Mouse (Mus musculus) embryonic facial prominence, embryonic 12.5 days (tissue): ENCODE data around the gene Nsd2. TPM values are rescaled to one million over a fixed set of nuclear protein-coding genes. Genes with fewer than 3 reads are reported as not detected.

ENCODE experiments used
- ATAC-seq: fragments of 200-750 bp; cut with Nextera tagmentation; 2 replicates; pipeline ENCODE4 v1.8.0; 2017; ENCODE audit not compliant: insufficient number of reproducible peaks, insufficient read depth, low FRiP score, low TSS enrichment
- H3K27ac ChIP-seq: fragments of 300-500 bp; sonication (generic); 2 replicates; pipeline ENCODE4 v1.5.1; 2016; ENCODE audit warnings: mild to moderate bottlenecking
- H3K27me3 ChIP-seq: fragments of 300-500 bp; sonication (generic); 2 replicates; pipeline ENCODE4 v1.6.1; 2016; ENCODE audit warnings: mild to moderate bottlenecking, moderate library complexity
- H3K36me3 ChIP-seq: fragments of 300-500 bp; sonication (generic); 2 replicates; pipeline ENCODE4 v1.6.1; 2016; ENCODE audit warnings: mild to moderate bottlenecking
- H3K4me1 ChIP-seq: fragments of 300-500 bp; sonication (generic); 2 replicates; pipeline ENCODE4 v1.6.1; 2016
- H3K4me2 ChIP-seq: fragments of 300-500 bp; sonication (generic); replicated peaks from 2 replicates; pipeline ENCODE4 v1.6.1; 2016; ENCODE audit warnings: mild to moderate bottlenecking, moderate library complexity
- H3K4me3 ChIP-seq: fragments of 300-500 bp; sonication (generic); 2 replicates; pipeline ENCODE4 v1.5.1; 2016; ENCODE audit warnings: mild to moderate bottlenecking
- H3K9ac ChIP-seq: fragments of 300-500 bp; sonication (generic); 2 replicates; pipeline ENCODE4 v1.6.1; 2016; ENCODE audit warnings: mild to moderate bottlenecking, moderate library complexity
- H3K9me3 ChIP-seq: fragments of 300-500 bp; sonication (generic); 2 replicates; pipeline ENCODE4 v1.6.1; 2016; ENCODE audit warnings: mild to moderate bottlenecking, moderate library complexity
- WGBS: fragments of 180-500 bp; shearing (Covaris S2); methylation state at CpG from one replicate; pipeline ENCODE4 v1.1.7; 2016; 5-methylcytosine and 5-hydroxymethylcytosine counted together
- polyA plus RNA-seq: library from polyadenylated mRNA; unstranded; fragments of >200 nt; fragmentation: Nextera tagmentation; extraction: Ambion mirVana; gene quantifications from 2 replicates; pipeline ENCODE4 v1.2.1, GENCODE M21; 2016

The Nsd2 gene
- polyA plus RNA-seq, 1 experiment from 2014 or later, result 64.0 TPM

- no peak for ATAC-seq
- no peaks in the 10 kb centered on the region for H3K27me3 ChIP-seq
- H3K36me3 ChIP-seq, result peaks cover 39% of the 10 kb centered on the region
- no peak overlapping the region for H3K4me3 ChIP-seq
- no peak overlapping the region for H3K4me2 ChIP-seq
- no peak overlapping the region for H3K27ac ChIP-seq
- no peaks in the 10 kb centered on the region for H3K4me1 ChIP-seq
- 94% methylated on average over 1 of the region's 1 CpGs for WGBS
- H3K9me3 ChIP-seq, result no peaks in the 10 kb centered on the region
- no peak overlapping the region for H3K9ac ChIP-seq
These were observed 32.6 kb downstream of the Nsd2 start for GRCm38 (mm10) chr5:33853086-33853485.

- ATAC-seq, result no peak
- Histone ChIP-seq H3K4me1 (no peaks in the 10 kb centered on the region), H3K4me3 (no peak overlapping the region), H3K27me3 (no peaks in the 10 kb centered on the region), H3K4me2 (no peak overlapping the region), H3K9ac (no peak overlapping the region), H3K9me3 (no peaks in the 10 kb centered on the region), H3K27ac (no peak overlapping the region), H3K36me3 (peaks cover 44% of the 10 kb centered on the region)
- WGBS, result 77% methylated on average over 2 of the region's 2 CpGs
These were observed 33.5 kb downstream of the Nsd2 start for GRCm38 (mm10) chr5:33854019-33854418.

- ATAC-seq, result no peak
- H3K4me2 ChIP-seq, result no peak overlapping the region
- no peak overlapping the region for H3K9ac ChIP-seq
- no peak overlapping the region for H3K27ac ChIP-seq
- no peaks in the 10 kb centered on the region for H3K27me3 ChIP-seq
- H3K9me3 ChIP-seq, result no peaks in the 10 kb centered on the region
- no peaks in the 10 kb centered on the region for H3K4me1 ChIP-seq
- peaks cover 63% of the 10 kb centered on the region for H3K36me3 ChIP-seq
- H3K4me3 ChIP-seq, result no peak overlapping the region
These were observed 37.2 kb downstream of the Nsd2 start for GRCm38 (mm10) chr5:33857693-33858092.

GRCm38 (mm10) chr5:33875472-33875871 lies 54.9 kb downstream of the Nsd2 start:
- H3K27ac ChIP-seq, result no peak overlapping the region
- H3K9ac ChIP-seq, result no peak overlapping the region
- peaks cover 50% of the 10 kb centered on the region for H3K36me3 ChIP-seq
- no peaks in the 10 kb centered on the region for H3K4me1 ChIP-seq
- no peaks in the 10 kb centered on the region for H3K27me3 ChIP-seq
- no peak overlapping the region for H3K4me3 ChIP-seq
- no peak overlapping the region for H3K4me2 ChIP-seq
- ATAC-seq, result no peak
- no peaks in the 10 kb centered on the region for H3K9me3 ChIP-seq
- 93% methylated on average over 1 of the region's 1 CpGs for WGBS

GRCm38 (mm10) chr5:33881118-33881517 lies 60.6 kb downstream of the Nsd2 start:
- WGBS, result 95% methylated on average over 4 of the region's 4 CpGs
- Histone ChIP-seq H3K9ac (no peak overlapping the region), H3K27ac (no peak overlapping the region), H3K27me3 (no peaks in the 10 kb centered on the region), H3K4me1 (no peaks in the 10 kb centered on the region), H3K4me3 (no peak overlapping the region), H3K4me2 (no peak overlapping the region), H3K36me3 (peaks cover 82% of the 10 kb centered on the region), H3K9me3 (no peaks in the 10 kb centered on the region)
- no peak for ATAC-seq

GRCm38 (mm10) chr5:33893406-33893805 lies 72.9 kb downstream of the Nsd2 start:
- Histone ChIP-seq H3K27me3 (no peaks in the 10 kb centered on the region), H3K9ac (no peak overlapping the region), H3K27ac (no peak overlapping the region), H3K9me3 (no peaks in the 10 kb centered on the region), H3K4me3 (no peak overlapping the region), H3K4me1 (no peaks in the 10 kb centered on the region), H3K4me2 (no peak overlapping the region), H3K36me3 (peaks cover 94% of the 10 kb centered on the region)
- no peak for ATAC-seq
- 96% methylated on average over 6 of the region's 6 CpGs for WGBS

GRCm38 (mm10) chr5:33895116-33895515 lies 74.6 kb downstream of the Nsd2 start:
- Histone ChIP-seq H3K27ac (no peak overlapping the region), H3K9me3 (no peaks in the 10 kb centered on the region), H3K4me3 (no peak overlapping the region), H3K4me1 (no peaks in the 10 kb centered on the region), H3K36me3 (peaks cover 95% of the 10 kb centered on the region), H3K9ac (no peak overlapping the region), H3K27me3 (no peaks in the 10 kb centered on the region), H3K4me2 (no peak overlapping the region)
- WGBS, result 87% methylated on average over 9 of the region's 9 CpGs
- no peak for ATAC-seq

- 82% methylated on average over 2 of the region's 2 CpGs for WGBS
- Histone ChIP-seq H3K4me1 (no peaks in the 10 kb centered on the region), H3K27ac (no peak overlapping the region), H3K27me3 (no peaks in the 10 kb centered on the region), H3K9ac (no peak overlapping the region), H3K36me3 (peaks cover 95% of the 10 kb centered on the region), H3K4me2 (no peak overlapping the region), H3K4me3 (no peak overlapping the region), H3K9me3 (no peaks in the 10 kb centered on the region)
- ATAC-seq, result no peak
These were observed 76.6 kb downstream of the Nsd2 start for GRCm38 (mm10) chr5:33897158-33897557.

GRCm38 (mm10) chr5:33898671-33899070 lies 78.1 kb downstream of the Nsd2 start:
- Histone ChIP-seq H3K27ac (no peak overlapping the region), H3K27me3 (no peaks in the 10 kb centered on the region), H3K36me3 (peaks cover 90% of the 10 kb centered on the region), H3K4me3 (no peak overlapping the region), H3K4me1 (no peaks in the 10 kb centered on the region), H3K4me2 (no peak overlapping the region), H3K9me3 (no peaks in the 10 kb centered on the region), H3K9ac (no peak overlapping the region)
- ATAC-seq, result no peak
- 90% methylated on average over 9 of the region's 9 CpGs for WGBS

GRCm38 (mm10) chr5:33899245-33899644 lies 78.7 kb downstream of the Nsd2 start:
- H3K4me3 ChIP-seq, result no peak overlapping the region
- H3K27ac ChIP-seq, result no peak overlapping the region
- no peaks in the 10 kb centered on the region for H3K4me1 ChIP-seq
- WGBS, result 96% methylated on average over 3 of the region's 3 CpGs
- 0 out of 2 replicates have a peak, but pooled peaks have one; percentile 41 for ATAC-seq
- H3K36me3 ChIP-seq, result peaks cover 85% of the 10 kb centered on the region
- H3K9ac ChIP-seq, result no peak overlapping the region
- no peaks in the 10 kb centered on the region for H3K9me3 ChIP-seq
- no peaks in the 10 kb centered on the region for H3K27me3 ChIP-seq
- no peak overlapping the region for H3K4me2 ChIP-seq

- Histone ChIP-seq H3K27me3 (no peaks in the 10 kb centered on the region), H3K9ac (no peak overlapping the region), H3K27ac (no peak overlapping the region), H3K4me1 (no peaks in the 10 kb centered on the region), H3K36me3 (peaks cover 76% of the 10 kb centered on the region), H3K9me3 (no peaks in the 10 kb centered on the region), H3K4me2 (no peak overlapping the region), H3K4me3 (no peak overlapping the region)
- ATAC-seq, result no peak
- WGBS, result 84% methylated on average over 3 of the region's 3 CpGs
These were observed 79.6 kb downstream of the Nsd2 start for GRCm38 (mm10) chr5:33900101-33900500.

GRCm38 (mm10) chr5:33900701-33901263 lies 80.3 kb downstream of the Nsd2 start:
- ATAC-seq, result no peak
- Histone ChIP-seq H3K9me3 (no peaks in the 10 kb centered on the region), H3K4me3 (no peak overlapping the region), H3K36me3 (peaks cover 69% of the 10 kb centered on the region), H3K4me1 (no peaks in the 10 kb centered on the region), H3K27ac (no peak overlapping the region), H3K4me2 (no peak overlapping the region), H3K27me3 (no peaks in the 10 kb centered on the region), H3K9ac (no peak overlapping the region)
- 97% methylated on average over 9 of the region's 9 CpGs for WGBS

GRCm38 (mm10) chr5:33901278-33901677 lies 80.8 kb downstream of the Nsd2 start:
- Histone ChIP-seq H3K4me3 (no peak overlapping the region), H3K9me3 (no peaks in the 10 kb centered on the region), H3K27ac (no peak overlapping the region), H3K4me1 (no peaks in the 10 kb centered on the region), H3K9ac (no peak overlapping the region), H3K36me3 (peaks cover 64% of the 10 kb centered on the region), H3K27me3 (no peaks in the 10 kb centered on the region), H3K4me2 (no peak overlapping the region)
- ATAC-seq, result no peak
- 89% methylated on average over 3 of the region's 3 CpGs for WGBS
